Comparison of ENCODE assay signal across 20 mouse cellular contexts in the genomic region with DNA sequence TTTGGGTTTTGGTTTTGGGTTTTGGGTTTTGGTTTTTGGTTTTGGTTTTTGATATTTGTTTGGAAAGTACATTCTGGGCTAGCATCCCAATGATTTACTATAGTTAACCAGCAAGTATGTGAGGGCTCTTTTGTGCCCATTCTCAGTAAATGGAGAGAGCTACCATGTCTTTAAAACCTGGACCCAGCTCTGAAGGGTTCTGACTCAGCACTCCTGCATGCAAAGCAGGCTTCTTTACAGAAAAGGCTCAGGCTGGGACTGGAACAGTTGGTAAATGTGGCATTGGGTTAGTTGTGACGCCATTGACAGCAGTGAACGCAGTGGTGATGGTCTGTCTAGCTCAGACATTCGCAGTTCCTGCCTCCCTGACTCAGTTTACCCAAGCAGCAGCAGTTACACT.
A peak's percentile ranks its signal among the peaks of the same experiment; 100 is the strongest.
DNase-seq lines count a peak whose midpoint lies in the region; ATAC-seq and TF ChIP-seq lines count a peak whose summit lies in the region.
"Had no signal": no experiment of that assay in that cellular context is flagged by ENCODE, and none has a peak within 500 bp of the region (broad histone marks: within the 10 kb centered on the region; RNA-seq: fewer than 3 reads in every experiment).

No protein-coding gene starts in this region.

- no peak overlapping the region for H3K4me3 ChIP-seq in heart, embryonic 10.5 days
- no peak overlapping the region for H3K4me3 ChIP-seq in heart, embryonic 11.5 days (ENCODE audit: low read depth, low read length)
- H3K4me3 ChIP-seq in midbrain, embryonic 11.5 days (ENCODE audit: low read depth, low read length), result no peak overlapping the region
- no peak overlapping the region for H3K4me3 ChIP-seq in midbrain, embryonic 13.5 days (replicated peaks)
- H3K4me3 ChIP-seq in CH12.LX (replicated peaks in 1 of 3; ENCODE audit: low read depth in 2 of 3, low read length in 2 of 3, poor library complexity in 1 of 3), result no peak overlapping the region

- DNase-seq in heart, adult 11 months, result peak; percentile 61
- DNase-seq in heart, adult 18-20 months, result no peak
- DNase-seq in heart, embryonic 10.5 days (ENCODE audit: low spot score), result peak; percentile 42
- peak; percentile 60 for DNase-seq in midbrain, embryonic 11.5 days (ENCODE audit: low spot score, missing footprints)
- peak; percentile 38 for DNase-seq in CH12.LX (ENCODE audit: extremely low read depth)
- no peak for DNase-seq in gastrocnemius, postnatal 25 days
- DNase-seq: adrenal gland, adult 8-10 months; adrenal gland, postnatal 10 days; adrenal gland, postnatal 14 days; adrenal gland, postnatal 25 days; B cell, adult 2 months; cerebellum, adult 11 months; cerebellum, adult 11-12 months; cerebellum, adult 18-20 months had no signal

- in situ Hi-C loops in CH12.LX (cut with MboI; ENCODE audit: low pct_ligation_motif_present, low pct_unique_long_range_greater_than_20kb, low sequenced_read_pairs), result no loop called here

- no peak for TF ChIP-seq RAD21 in CH12.LX (IDR thresholded peaks at IDR 0.05; ENCODE audit: low read depth, low read length)

- no peak for TF ChIP-seq POLR2A in CH12.LX (IDR thresholded peaks at IDR 0.05; ENCODE audit: low read depth, low read length)

- H3K4me2 ChIP-seq in heart, embryonic 11.5 days, result no peak overlapping the region
- no peak overlapping the region for H3K4me2 ChIP-seq in midbrain, embryonic 11.5 days
- no peak overlapping the region for H3K4me2 ChIP-seq in midbrain, embryonic 13.5 days (replicated peaks)
- no peak overlapping the region for H3K4me2 ChIP-seq in CH12.LX (ENCODE audit: insufficient read depth, low read depth, poor library complexity, severe bottlenecking)

- 77% methylated on average over 3 of the region's 3 CpGs for WGBS in heart, embryonic 10.5 days
- WGBS in heart, embryonic 11.5 days (ENCODE audit: insufficient replicate concordance), result 77% methylated on average over 3 of the region's 3 CpGs
- 85% methylated on average over 3 of the region's 3 CpGs for WGBS in midbrain, embryonic 11.5 days
- WGBS in midbrain, embryonic 13.5 days, result 79% methylated on average over 3 of the region's 3 CpGs

- ATAC-seq in heart, embryonic 11.5 days (replicated peaks; ENCODE audit: insufficient number of reproducible peaks, low FRiP score, low TSS enrichment), result no peak
- ATAC-seq in midbrain, embryonic 11.5 days (ENCODE audit: low FRiP score), result no peak
- ATAC-seq in midbrain, embryonic 13.5 days, result no peak
- ATAC-seq: activated CD4-positive, CD25-positive, alpha-beta regulatory T cell, adult 4 months; CD4-positive, CD25-positive, alpha-beta regulatory T cell, adult 4 months; Patski had no signal

- H3K4me1 ChIP-seq in heart, embryonic 10.5 days, result peaks cover 3% of the 10 kb centered on the region; the same call in 1 of the 2 replicates
- H3K4me1 ChIP-seq in heart, embryonic 11.5 days (ENCODE audit: control insufficient read depth, insufficient read depth, low read length), result peaks cover 3% of the 10 kb centered on the region; the same call in 1 of the 2 replicates
- H3K4me1 ChIP-seq in midbrain, embryonic 11.5 days (ENCODE audit: control insufficient read depth, insufficient read depth, low read length), result no peaks in the 10 kb centered on the region
- H3K4me1 ChIP-seq in midbrain, embryonic 13.5 days (replicated peaks), result no peaks in the 10 kb centered on the region
- H3K4me1 ChIP-seq in CH12.LX (ENCODE audit: control insufficient read depth in 1 of 2, insufficient read depth in 2 of 2), result peaks cover 2 to 14% of the 10 kb centered on the region in 2 experiments; a peak in 2 of 4 replicates

- H3K79me2 ChIP-seq in CH12.LX (replicated peaks; ENCODE audit: control insufficient read depth, extremely low read depth, insufficient read depth, poor library complexity, severe bottlenecking), result no peaks in the 10 kb centered on the region

- no peak overlapping the region for H3K9ac ChIP-seq in heart, embryonic 11.5 days (ENCODE audit: low read depth, low read length)
- no peak overlapping the region for H3K9ac ChIP-seq in midbrain, embryonic 11.5 days (ENCODE audit: low read length)
- H3K9ac ChIP-seq in midbrain, embryonic 13.5 days (replicated peaks), result no peak overlapping the region
- no peak overlapping the region for H3K9ac ChIP-seq in CH12.LX (ENCODE audit: insufficient read depth, low read depth)

- no peak for TF ChIP-seq EP300 in CH12.LX (IDR thresholded peaks at IDR 0.05; ENCODE audit: low read length)

- no peak overlapping the region for H3K27ac ChIP-seq in heart, embryonic 10.5 days
- H3K27ac ChIP-seq in heart, embryonic 11.5 days (ENCODE audit: low read depth, low read length), result no peak overlapping the region
- H3K27ac ChIP-seq in midbrain, embryonic 11.5 days (ENCODE audit: low read depth, low read length), result no peak overlapping the region
- no peak overlapping the region for H3K27ac ChIP-seq in midbrain, embryonic 13.5 days
- H3K27ac ChIP-seq in CH12.LX (ENCODE audit: insufficient read depth, low read depth), result no peak overlapping the region

- no peak for TF ChIP-seq CTCF in CH12.LX (conservative IDR thresholded peaks at IDR 0.05 in 1 of 2, IDR thresholded peaks at IDR 0.05 in 1 of 2; ENCODE audit: low read depth in 2 of 2, low read length in 2 of 2)

- no peaks in the 10 kb centered on the region for H3K36me3 ChIP-seq in heart, embryonic 10.5 days
- no peaks in the 10 kb centered on the region for H3K36me3 ChIP-seq in heart, embryonic 11.5 days (ENCODE audit: control insufficient read depth, insufficient read depth, low read length)
- no peaks in the 10 kb centered on the region for H3K36me3 ChIP-seq in midbrain, embryonic 11.5 days (ENCODE audit: control insufficient read depth, insufficient read depth, low read length)
- H3K36me3 ChIP-seq in midbrain, embryonic 13.5 days, result no peaks in the 10 kb centered on the region
- no peaks in the 10 kb centered on the region for H3K36me3 ChIP-seq in CH12.LX (replicated peaks in 1 of 2; ENCODE audit: control insufficient read depth in 1 of 2, insufficient read depth in 1 of 2, low read length in 1 of 2)
- H3K36me3 ChIP-seq: G1E had no signal

- H3K27me3 ChIP-seq in heart, embryonic 10.5 days (ENCODE audit: insufficient read depth, poor library complexity, severe bottlenecking), result no peaks in the 10 kb centered on the region
- H3K27me3 ChIP-seq in heart, embryonic 11.5 days (ENCODE audit: control insufficient read depth, insufficient read depth, low read length), result no peaks in the 10 kb centered on the region
- no peaks in the 10 kb centered on the region for H3K27me3 ChIP-seq in midbrain, embryonic 11.5 days (ENCODE audit: control insufficient read depth, insufficient read depth, low read length)
- no peaks in the 10 kb centered on the region for H3K27me3 ChIP-seq in midbrain, embryonic 13.5 days
- no peaks in the 10 kb centered on the region for H3K27me3 ChIP-seq in CH12.LX (replicated peaks)
- H3K27me3 ChIP-seq: Patski had no signal

- dilution Hi-C loops in CH12.LX (cut with MboI; ENCODE audit: extremely low pct_ligation_motif_present, extremely low pct_unique_long_range_greater_than_20kb, low sequenced_read_pairs), result no loop called here

- H3K9me3 ChIP-seq in heart, embryonic 10.5 days, result no peaks in the 10 kb centered on the region
- no peaks in the 10 kb centered on the region for H3K9me3 ChIP-seq in heart, embryonic 11.5 days (replicated peaks; ENCODE audit: control insufficient read depth, low read length)
- H3K9me3 ChIP-seq in midbrain, embryonic 11.5 days (ENCODE audit: control insufficient read depth, low read length), result no peaks in the 10 kb centered on the region
- H3K9me3 ChIP-seq in midbrain, embryonic 13.5 days, result no peaks in the 10 kb centered on the region
- no peaks in the 10 kb centered on the region for H3K9me3 ChIP-seq in CH12.LX (replicated peaks; ENCODE audit: low read length)
- H3K9me3 ChIP-seq: G1E had no signal

TF ChIP-seq in CH12.LX, 34 proteins besides CTCF, POLR2A, EP300 and RAD21:
- TF ChIP-seq IRF4 (IDR thresholded peaks at IDR 0.05; ENCODE audit: low read depth, low read length), result no peak
- TF ChIP-seq MAFK (IDR thresholded peaks at IDR 0.05; ENCODE audit: insufficient replicate concordance, low read length), result peak; percentile 63; the same call in 1 of the 2 replicates

Comparison
In these comparisons a context has a peak if more than half of its experiments do, and no peak if none do; other contexts are left out.
1. DNase-seq: peak in heart, adult 11 months (single experiment), heart, embryonic 10.5 days (single experiment), midbrain, embryonic 11.5 days (single experiment) and CH12.LX (single experiment); none in heart, adult 18-20 months (0 of 2) and gastrocnemius, postnatal 25 days (single experiment).